Mouse (Mus musculus) heart, postnatal 25 days (tissue): ENCODE results near the gene Mrgprh. TPM values are rescaled to one million over a fixed set of nuclear protein-coding genes. Genes with fewer than 3 reads are reported as not detected.
A peak's percentile ranks its signal among the peaks of the same experiment; 100 is the strongest.

Experiments
- DNase-seq: peaks from one replicate; pipeline ENCODE4 v3.0.0; 2022; ENCODE audit warnings: low spot score
- intact Hi-C: fragments of 180-260 bp; cut with DNase I; formaldehyde crosslinking; loops from one replicate; pipeline ENCODE4 v1.15.1; 2025
- microRNA-seq: library from miRNA; unstranded; fragments of <30 nt; microRNA quantifications from one replicate; pipeline ENCODE4 v1.2.0, GENCODE M21; 2022
- total RNA-seq, 2 experiments: library from RNA; stranded (reverse); gene quantifications; 2 replicates each; pipeline ENCODE4 v1.2.3; 2021

Gene Mrgprh
- total RNA-seq, 2 experiments from 2014 or later: 5.3 to 5.4 TPM

DNA sequence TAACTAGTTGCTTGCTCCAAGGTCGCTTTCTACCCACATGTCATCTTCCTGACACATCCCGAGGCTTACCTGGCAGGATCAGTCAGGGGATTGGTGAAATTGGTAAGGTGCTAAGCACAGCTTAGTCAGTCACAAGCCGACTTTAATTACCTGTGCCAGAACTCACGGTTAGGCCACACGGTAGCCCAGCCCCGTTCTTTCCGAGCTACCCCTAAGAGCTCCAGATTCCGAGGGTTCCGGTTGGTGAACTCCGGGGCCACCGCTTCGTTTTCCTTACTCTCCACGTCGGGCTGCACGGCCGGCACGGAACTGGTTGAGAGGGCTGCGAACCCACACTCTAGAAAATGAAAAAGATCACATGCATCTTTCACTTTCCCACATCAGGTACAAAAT lies 39.6 kb downstream of the Mrgprh start, which contains the start of gene Tcp1:
TSS of gene Tcp1 (plus strand) at position 214 of the 393 bp plus-strand sequence.
- intact Hi-C loops: no loop called here
- no peak for DNase-seq

DNA sequence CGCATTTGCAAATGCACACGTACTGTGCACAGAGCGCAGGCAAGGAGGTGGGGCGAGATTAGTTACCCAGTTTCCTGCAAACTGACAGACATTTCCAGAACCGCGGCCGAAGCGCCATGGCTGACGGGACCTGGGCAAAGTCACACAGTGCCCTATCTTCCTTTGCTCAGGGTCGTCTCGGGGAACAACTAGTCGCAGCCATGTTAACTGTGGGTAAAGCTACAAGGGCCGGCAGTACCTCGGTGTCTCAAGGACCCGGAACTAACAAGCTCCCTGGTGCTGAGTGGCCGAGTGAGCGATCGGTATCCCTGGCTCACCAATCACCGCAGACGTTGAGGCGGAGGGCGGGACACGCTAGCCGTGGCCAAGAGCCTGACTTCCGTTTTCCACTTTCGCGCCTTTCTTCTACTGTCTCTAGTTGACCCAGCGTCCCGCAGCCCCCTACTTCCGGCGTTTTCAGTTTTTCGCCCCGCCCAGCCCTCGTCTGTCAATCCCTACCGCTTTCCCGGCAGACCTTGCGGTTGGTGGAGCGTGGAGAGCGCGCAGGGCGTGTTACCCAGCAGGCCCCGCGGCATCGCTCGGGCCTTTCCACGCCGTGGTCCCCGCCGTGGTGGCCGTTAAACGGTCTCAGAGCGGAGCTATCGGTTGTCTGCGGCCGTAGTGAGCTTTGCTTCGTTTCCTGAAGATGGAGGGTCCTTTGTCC lies 40.2 kb downstream of the Mrgprh start, which contains the start of gene Mrpl18:
TSS of gene Mrpl18 (minus strand) at position 465 of the 703 bp plus-strand sequence.
- intact Hi-C loops: loop anchor here (2.0 kb wide), 2 partner anchors 45 to 75 kb away; partner anchors contain the start of gene Acat2
- peak; percentile 99 for DNase-seq

DNA sequence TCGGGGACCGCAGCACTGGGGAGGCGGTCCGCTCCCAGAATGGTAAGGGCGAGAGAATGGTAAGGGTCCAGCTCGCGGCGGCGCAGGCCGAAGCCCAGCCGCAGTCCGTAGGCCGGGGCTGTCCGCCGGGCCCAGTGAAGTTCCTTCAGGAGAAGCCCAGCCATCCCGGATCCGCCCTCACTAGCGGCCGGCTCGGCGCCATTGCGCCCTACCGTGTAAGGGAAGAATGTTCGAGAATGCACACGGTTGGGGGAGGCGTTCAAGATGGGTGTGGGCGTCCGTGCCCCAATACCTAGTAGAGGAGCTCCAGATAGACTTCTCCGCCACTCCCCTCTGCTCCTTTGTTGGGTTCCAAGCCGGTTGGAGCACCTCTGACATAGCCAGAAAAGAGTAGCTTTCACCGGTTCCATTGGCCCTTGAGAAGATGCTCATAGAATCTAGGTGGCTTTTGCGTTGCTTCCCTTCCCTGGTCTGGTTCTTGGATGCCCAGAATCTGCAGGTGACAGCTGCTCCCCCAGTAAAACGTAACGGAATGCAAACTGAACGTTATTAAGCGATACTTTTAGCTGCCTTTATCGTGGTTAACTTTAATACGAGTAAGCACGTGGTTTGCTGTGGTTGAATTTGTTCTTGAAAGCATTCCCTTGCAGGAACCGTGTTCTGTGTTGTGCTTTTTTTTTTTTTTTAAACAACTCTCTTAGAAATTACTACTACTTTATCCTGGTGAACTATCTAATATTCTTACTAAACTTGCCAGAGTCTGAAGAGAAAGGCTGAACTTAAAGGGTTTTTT lies 41.0 kb downstream of the Mrgprh start:
- no peak for DNase-seq
- intact Hi-C loops: loop anchor here (2.0 kb wide), 2 partner anchors 44 to 74 kb away; partner anchors contain the start of gene Acat2

DNA sequence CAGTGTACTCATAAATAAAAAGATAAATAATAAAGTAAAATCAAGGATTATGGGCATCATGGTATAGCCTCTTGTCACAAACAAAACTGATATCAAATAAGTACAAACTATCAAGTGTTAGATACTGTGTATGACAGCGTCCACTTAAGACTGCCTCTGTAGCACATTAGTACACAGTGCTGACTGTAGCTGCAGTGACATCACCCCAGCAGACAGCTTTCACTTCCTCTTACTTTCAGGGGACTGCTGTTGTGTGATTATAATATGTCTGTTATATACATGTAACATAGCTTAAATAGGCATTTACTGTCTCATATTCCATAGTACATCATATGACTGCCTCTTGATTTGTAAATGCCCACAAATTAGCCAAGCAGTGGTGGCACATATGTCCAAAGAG lies 45.2 kb downstream of the Mrgprh start:
- intact Hi-C loops: no loop called here
- DNase-seq: no peak

DNA sequence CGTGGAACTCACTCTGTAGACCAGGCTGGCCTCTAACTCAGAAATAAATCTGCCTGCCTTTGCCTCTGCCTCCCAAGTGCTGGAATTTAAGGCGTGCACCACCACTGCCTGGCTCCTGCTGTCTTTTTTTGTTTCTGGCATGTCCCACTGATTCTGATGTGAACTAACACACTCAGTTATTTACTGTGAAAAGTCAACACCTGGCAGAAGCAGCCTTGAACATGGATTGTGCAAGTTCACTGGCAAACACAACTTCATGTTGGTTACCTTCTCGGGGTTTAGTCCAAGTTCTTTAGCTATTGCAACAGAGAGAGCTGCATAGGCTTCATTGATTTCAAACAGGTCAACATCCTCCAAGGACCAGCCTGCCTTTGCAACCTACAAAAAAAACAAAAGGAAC lies 49.2 kb downstream of the Mrgprh start:
- intact Hi-C loops: no loop called here

DNA sequence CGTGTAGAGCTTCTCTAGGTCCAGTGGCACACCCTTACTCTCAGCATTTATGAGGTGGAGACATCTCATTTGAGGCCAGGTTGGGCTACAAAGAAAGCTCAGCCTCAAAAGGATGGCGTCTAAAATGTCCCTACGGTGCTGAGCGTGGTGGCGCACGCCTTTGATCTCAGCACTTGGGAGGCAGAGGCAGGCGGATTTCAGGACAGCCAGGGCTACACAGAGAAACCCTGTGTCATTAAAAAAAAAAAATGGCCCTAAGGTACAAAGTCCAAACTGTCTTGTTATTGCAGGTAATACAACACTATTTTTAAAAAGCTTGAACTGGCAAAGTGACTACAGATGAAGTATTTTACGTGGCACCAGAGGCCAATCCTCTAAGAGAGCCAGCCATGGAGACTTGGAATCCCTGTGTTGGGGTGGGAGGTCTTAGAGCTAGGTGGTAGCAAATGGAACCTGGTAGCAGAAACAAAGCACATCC lies 49.9 kb downstream of the Mrgprh start:
- intact Hi-C loops: no loop called here

More for the DNA sequence above, 49.2 kb downstream of the Mrgprh start:
- DNase-seq: no peak

More for the DNA sequence above, 49.9 kb downstream of the Mrgprh start:
- no peak for DNase-seq

Small RNAs within 50 kb of the gene (microRNA-seq; reads per million reads assigned to microRNA genes)
- not detected for gene Gm24085

Other genes with a start within 250 kb of the Mrgprh start
- gene Slc22a1, start 200.2 kb upstream of the Mrgprh start, total RNA-seq: 10 to 100 TPM; 11.3 to 12.8 TPM
- 100 to 1,000 TPM in 1 of 2 experiments, 10 to 100 TPM in 1; 99.0 to 108 TPM for gene Igf2r, start 106.4 kb upstream of the Mrgprh start, total RNA-seq
- 1 to 10 TPM in 1 of 2 experiments, under 1 TPM in 1; 0.42 to 1.8 TPM for gene Mas1, start 7.9 kb upstream of the Mrgprh start, total RNA-seq
- gene Pnldc1, start 34.2 kb downstream of the Mrgprh start, total RNA-seq: under 1 TPM; 0.42 to 0.55 TPM
- 100 to 1,000 TPM; 200 to 213 TPM for gene Tcp1, start 39.7 kb downstream of the Mrgprh start, total RNA-seq
- 100 to 1,000 TPM; 157 to 175 TPM for gene Mrpl18, start 40.3 kb downstream of the Mrgprh start, total RNA-seq
- not detected for gene Acat3, start 64.6 kb downstream of the Mrgprh start, total RNA-seq
- 1 to 10 TPM; 6.1 to 7.1 TPM for gene Acat2, start 84.7 kb downstream of the Mrgprh start, total RNA-seq
- 10 to 100 TPM; 31.7 to 35.6 TPM for gene Wtap, start 118.1 kb downstream of the Mrgprh start, total RNA-seq
- 1,000 to 10,000 TPM; 1,092 to 1,104 TPM for gene Sod2, start 130.8 kb downstream of the Mrgprh start, total RNA-seq
- gene Gpr31b, start 176.3 kb downstream of the Mrgprh start, total RNA-seq: under 1 TPM in 1 of 2 experiments, not detected in 1; 0.22 TPM
- under 1 TPM in 1 of 2 experiments, not detected in 1; 0.26 TPM for gene Tcp10b, start 185.1 kb downstream of the Mrgprh start, total RNA-seq